Mouse (Mus musculus): ENCODE data around the gene Tbrg1. TPM values are rescaled to one million over a fixed set of nuclear protein-coding genes. Genes with fewer than 3 reads are reported as not detected.

Gene Tbrg1
- total and polyA plus RNA-seq, 3 experiments: 127 to 159 TPM; not detected in 1

DNA sequence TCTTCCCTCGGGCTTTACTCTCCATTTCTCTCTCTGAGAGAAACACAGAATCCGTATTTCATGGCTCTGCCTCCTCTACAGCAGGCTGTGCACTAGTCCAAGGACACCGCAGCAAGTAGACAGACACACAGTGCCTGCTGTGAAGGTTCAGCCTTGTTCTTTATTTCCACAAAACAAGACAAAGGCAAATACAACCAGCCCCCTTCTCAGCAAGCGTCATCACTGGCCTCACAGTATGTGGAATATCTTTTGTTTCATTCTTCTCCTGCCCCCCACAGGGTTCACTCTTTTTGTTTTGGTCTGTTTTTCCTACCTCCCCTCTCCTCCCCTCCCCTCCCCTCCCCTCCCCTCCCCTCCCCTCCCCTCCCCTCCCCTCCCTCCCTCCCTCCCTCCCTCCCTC lies 28.5 kb downstream of the Tbrg1 start:
- H3K27ac ChIP-seq (ENCODE audit: control insufficient read depth, low read depth, low read length): no peak overlapping the region
- H3K9ac ChIP-seq (ENCODE audit: control insufficient read depth, low read depth, low read length, poor library complexity, severe bottlenecking): no peak overlapping the region
- peaks cover 0 to 4% of the 10 kb centered on the region in 2 experiments; a peak in 2 of 4 replicates for H3K36me3 ChIP-seq (ENCODE audit: control insufficient read depth in 1 of 2, insufficient read depth in 2 of 2, low read length in 2 of 2)
- no peaks in the 10 kb centered on the region for H3K9me3 ChIP-seq (replicated peaks; ENCODE audit: insufficient read depth, low read length)
- H3K79me2 ChIP-seq (ENCODE audit: control insufficient read depth, insufficient read depth, low read length, poor library complexity): no peaks in the 10 kb centered on the region
- no peak overlapping the region for H3K4me3 ChIP-seq (ENCODE audit: control insufficient read depth in 1 of 2, insufficient read depth in 1 of 2, low read depth in 2 of 2, low read length in 2 of 2)
- TF ChIP-seq USF1 (IDR thresholded peaks at IDR 0.05; ENCODE audit: low read depth, low read length): no peak
- no peak for TF ChIP-seq ZKSCAN1 (IDR thresholded peaks at IDR 0.05; ENCODE audit: low read depth, low read length)
- no peak for TF ChIP-seq RAD21 (IDR thresholded peaks at IDR 0.05; ENCODE audit: low read depth, low read length)
- TF ChIP-seq SIN3A (IDR thresholded peaks at IDR 0.05; ENCODE audit: low read length): no peak
- TF ChIP-seq JUND (IDR thresholded peaks at IDR 0.05; ENCODE audit: low read depth, low read length): no peak
- no peak for TF ChIP-seq POLR2A (IDR thresholded peaks at IDR 0.05; ENCODE audit: control insufficient read depth in 1 of 2, insufficient read depth in 1 of 2, low read depth in 1 of 2, low read length in 2 of 2, poor library complexity in 1 of 2)
- no peak for TF ChIP-seq ZC3H11A (IDR thresholded peaks at IDR 0.05; ENCODE audit: low read depth, low read length)
- no peak for TF ChIP-seq MXI1 (IDR thresholded peaks at IDR 0.05; ENCODE audit: low read depth, low read length)
- no peak for TF ChIP-seq NELFE (IDR thresholded peaks at IDR 0.05; ENCODE audit: low read depth, low read length)
- TF ChIP-seq ETS1 (IDR thresholded peaks at IDR 0.05; ENCODE audit: low read depth, low read length): no peak
- TF ChIP-seq TAL1 (IDR thresholded peaks at IDR 0.05; ENCODE audit: low read length): no peak
- no peak for TF ChIP-seq BHLHE40 (IDR thresholded peaks at IDR 0.05; ENCODE audit: borderline replicate concordance, low read depth, low read length)
- TF ChIP-seq TCF12 (IDR thresholded peaks at IDR 0.05; ENCODE audit: low read depth, low read length): no peak
- no peak for TF ChIP-seq GATA1 (IDR thresholded peaks at IDR 0.05; ENCODE audit: low read depth, low read length)
- no peak for TF ChIP-seq EP300 (IDR thresholded peaks at IDR 0.05; ENCODE audit: low read depth in 1 of 2, low read length in 2 of 2)
- no peak for TF ChIP-seq TBP (IDR thresholded peaks at IDR 0.05; ENCODE audit: low read depth, low read length)
- no peak for DNase-seq (ENCODE audit: low read depth, low spot score)
- H3K4me1 ChIP-seq (ENCODE audit: control insufficient read depth in 1 of 2, insufficient read depth in 2 of 2, low read length in 2 of 2): no peaks in the 10 kb centered on the region; a peak in 1 of 4 replicates
- H3K27me3 ChIP-seq (ENCODE audit: control insufficient read depth in 1 of 2, insufficient read depth in 2 of 2, low read length in 2 of 2): no peaks in the 10 kb centered on the region

DNA sequence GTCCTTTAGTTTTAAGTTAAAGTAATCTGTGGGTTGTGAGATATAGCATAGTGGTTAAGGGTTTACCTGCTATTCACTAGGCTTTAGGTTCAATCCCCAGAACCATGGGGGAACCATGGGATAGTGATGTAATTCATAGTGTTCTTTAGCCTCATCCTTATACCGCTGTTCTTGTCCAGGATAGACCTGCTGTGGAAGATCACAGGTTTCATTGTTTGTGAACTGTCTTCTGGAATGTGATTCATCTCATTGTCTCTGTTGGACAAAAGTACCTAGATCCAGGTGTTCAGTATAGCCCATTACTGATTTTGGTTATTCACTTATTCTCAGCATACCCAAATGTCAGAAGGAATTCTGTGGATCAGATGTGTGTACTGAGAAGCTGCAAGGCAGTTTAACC lies 29.8 kb downstream of the Tbrg1 start:
- no peak for DNase-seq (ENCODE audit: low read depth, low spot score)
- Histone ChIP-seq H3K4me3 (ENCODE audit: control insufficient read depth in 1 of 2, insufficient read depth in 1 of 2, low read depth in 2 of 2, low read length in 2 of 2) (no peak overlapping the region), H3K9ac (ENCODE audit: control insufficient read depth, low read depth, low read length, poor library complexity, severe bottlenecking) (no peak overlapping the region), H3K4me1 (ENCODE audit: control insufficient read depth in 1 of 2, insufficient read depth in 2 of 2, low read length in 2 of 2) (no peaks in the 10 kb centered on the region; a peak in 1 of 4 replicates), H3K9me3 (replicated peaks; ENCODE audit: insufficient read depth, low read length) (no peaks in the 10 kb centered on the region), H3K36me3 (ENCODE audit: control insufficient read depth in 1 of 2, insufficient read depth in 2 of 2, low read length in 2 of 2) (peaks cover 0 to 4% of the 10 kb centered on the region in 2 experiments; a peak in 2 of 4 replicates), H3K79me2 (ENCODE audit: control insufficient read depth, insufficient read depth, low read length, poor library complexity) (no peaks in the 10 kb centered on the region), H3K27ac (ENCODE audit: control insufficient read depth, low read depth, low read length) (no peak overlapping the region), H3K27me3 (ENCODE audit: control insufficient read depth in 1 of 2, insufficient read depth in 2 of 2, low read length in 2 of 2) (no peaks in the 10 kb centered on the region)
- TF ChIP-seq POLR2AphosphoS5 (IDR thresholded peaks at IDR 0.05; ENCODE audit: borderline replicate concordance, low read depth, low read length): no peak
